Mouse (Mus musculus): ENCODE measurements around the gene Pilrb2. TPM values are rescaled to one million over a fixed set of nuclear protein-coding genes. Genes with fewer than 3 reads are reported as not detected.
"Not testable (repeated sequence)": the region's sequence is repeated elsewhere in the genome, so short reads cannot be mapped to it uniquely, and the experiment has no call there.

Pilrb2 gene
- under 1 TPM in 1 of 2 experiments, not detected in 1; 0.81 TPM for total RNA-seq (2021)

- DNase-seq (ENCODE audit: low spot score); intact Hi-C loops (cut with DNase I): not testable (repeated sequence)
Measured at GRCm38 (mm10) chr5:137871644-137872380, at the start of gene Pilrb2. Gene Pilrb2, minus strand, starts transcription at chr5:137871815.

DNA sequence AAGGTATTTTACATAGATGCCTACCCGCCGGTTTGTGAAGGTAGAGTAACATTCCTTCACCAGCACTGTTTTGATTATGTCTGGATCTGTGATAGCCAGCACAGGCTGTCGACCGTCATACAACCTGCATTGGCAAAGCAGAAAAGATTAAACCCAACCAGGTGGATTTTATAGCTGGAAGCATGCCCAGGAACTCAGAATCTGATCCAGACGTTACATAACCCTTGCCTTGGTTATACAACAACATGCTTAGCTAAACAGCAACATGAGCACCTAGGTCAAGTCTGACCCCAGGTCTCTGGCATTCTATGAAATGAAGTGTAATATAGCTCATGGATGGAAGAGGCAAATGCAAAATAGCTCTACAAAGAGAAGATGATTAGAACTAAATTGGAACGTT is 43.9 kb upstream of the Pilrb2 start:
- intact Hi-C loops (cut with DNase I), result no loop called here
- DNase-seq (ENCODE audit: low spot score), result no peak

DNA sequence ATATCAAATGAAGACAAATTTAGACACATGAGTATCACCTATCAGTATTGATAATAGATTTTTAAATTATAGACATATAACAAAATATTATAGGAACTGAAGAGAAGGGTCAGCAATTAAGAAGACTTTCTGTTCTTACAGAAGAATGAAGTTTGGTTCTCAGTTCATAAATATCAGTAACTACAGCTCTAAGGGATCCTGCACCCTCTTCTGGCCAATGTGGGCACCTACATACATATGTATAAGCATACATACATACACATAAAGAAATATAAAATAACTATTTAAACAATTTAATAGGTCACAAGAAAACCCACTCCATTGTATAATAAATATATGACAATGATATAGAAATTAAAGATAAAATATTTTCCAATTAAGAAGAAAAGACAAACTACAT is 42.9 kb upstream of the Pilrb2 start:
- no peak for DNase-seq (ENCODE audit: low spot score)
- intact Hi-C loops (cut with DNase I), result no loop called here

DNA sequence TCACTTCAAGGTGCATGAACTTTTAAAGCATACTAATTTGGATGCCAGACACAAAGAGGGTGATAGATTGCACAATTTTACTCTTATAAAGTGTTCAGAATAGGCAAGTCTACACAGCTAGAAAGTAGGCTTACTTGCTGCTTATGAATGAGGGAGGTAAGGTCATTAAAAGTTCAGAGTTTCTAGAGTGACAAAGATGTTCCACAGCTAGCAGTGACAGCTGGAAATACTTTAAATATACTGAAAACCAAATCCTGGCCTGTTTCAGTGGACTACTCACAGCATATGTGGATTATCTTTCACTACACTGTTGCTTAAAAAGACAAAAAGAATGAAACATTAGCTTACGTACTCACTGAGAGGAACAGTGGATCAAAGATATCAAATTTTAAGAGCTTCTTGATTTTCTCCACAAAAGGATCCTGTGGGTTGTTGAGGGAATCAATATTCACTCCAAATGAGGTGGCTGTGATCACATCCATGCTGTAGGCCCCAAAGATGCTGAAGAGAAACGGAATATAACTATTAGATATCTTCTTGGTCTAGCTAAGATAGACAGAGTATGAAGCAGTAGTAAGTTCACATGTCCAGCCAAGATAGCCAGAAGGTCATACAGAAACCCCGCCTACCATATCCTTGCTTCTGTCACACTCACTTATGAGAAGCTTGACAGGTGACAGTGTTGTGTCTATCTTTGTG is 38.1 kb upstream of the Pilrb2 start:
- DNase-seq (ENCODE audit: low spot score), result no peak
- intact Hi-C loops (cut with DNase I), result no loop called here

DNA sequence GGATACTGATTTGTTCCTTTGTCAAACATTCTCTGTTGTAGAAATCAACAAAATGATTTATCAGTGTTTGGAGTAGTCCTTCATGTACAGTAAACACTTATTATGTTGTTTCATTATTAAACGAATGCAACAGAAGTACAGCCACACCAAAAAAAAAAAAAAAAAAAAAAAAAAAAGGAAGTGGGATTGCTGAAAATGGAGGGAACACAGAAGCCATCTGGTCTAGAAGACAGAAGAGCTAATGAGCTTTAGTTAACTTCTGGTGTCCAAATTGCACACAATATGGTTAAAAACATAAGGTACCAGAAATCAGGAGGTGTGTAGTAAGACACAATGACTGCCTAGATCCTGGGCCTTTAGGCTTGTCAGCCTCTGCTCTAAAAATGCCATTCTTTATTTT is 26.2 kb upstream of the Pilrb2 start:
- intact Hi-C loops (cut with DNase I), result loop anchor here (2.0 kb wide), 1 partner anchor 53 kb away; no protein-coding TSS in a partner anchor
- DNase-seq (ENCODE audit: low spot score), result no peak

GRCm38 (mm10) chr5:137892954-137893353 is 21.3 kb upstream of the Pilrb2 start:
- no peak for DNase-seq (ENCODE audit: low spot score)
- intact Hi-C loops (cut with DNase I), result no loop called here

DNA sequence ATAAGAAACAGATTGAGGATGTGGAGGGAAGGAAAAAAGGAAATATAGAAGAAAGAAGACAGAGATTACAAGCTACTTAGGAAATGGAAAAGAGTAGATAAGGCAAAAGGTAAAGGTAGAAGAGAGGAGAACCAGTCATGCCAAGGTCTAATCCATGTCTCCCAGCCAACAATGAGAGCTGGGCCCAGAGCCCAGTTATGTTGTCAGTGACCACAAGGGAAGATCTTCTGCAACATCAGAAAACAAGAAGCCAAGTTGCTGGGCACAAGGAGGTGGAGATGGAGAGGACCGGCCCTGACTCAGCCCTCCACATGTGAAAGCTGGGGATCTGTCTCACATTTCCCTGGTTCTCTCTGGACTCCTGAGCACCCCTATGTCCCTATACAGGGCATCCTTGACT is 16.1 kb upstream of the Pilrb2 start:
- no peak for DNase-seq (ENCODE audit: low spot score)
- intact Hi-C loops (cut with DNase I), result loop anchor here (5.0 kb wide), 1 partner anchor 250 kb away; no protein-coding TSS in a partner anchor

DNA sequence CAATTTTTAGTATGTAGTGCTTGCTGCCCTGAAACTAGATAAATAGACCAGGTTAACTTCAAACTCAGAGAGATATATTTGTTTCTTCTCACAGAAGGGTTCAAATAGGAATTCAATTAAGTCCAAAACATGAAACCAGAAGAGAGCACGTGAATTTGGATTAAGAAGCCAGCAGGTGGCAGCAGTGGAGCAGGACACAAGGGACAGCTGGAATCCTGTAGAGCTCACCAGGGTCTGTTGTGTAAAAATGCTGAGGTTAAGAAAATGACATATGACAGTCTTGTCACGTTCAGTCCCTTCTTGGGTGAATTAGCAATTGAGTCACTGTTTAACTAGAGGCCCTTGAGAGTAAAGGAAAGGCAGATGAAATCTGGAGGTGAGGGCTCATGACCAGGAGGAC is 14.3 kb upstream of the Pilrb2 start:
- intact Hi-C loops (cut with DNase I), result loop anchor here (5.0 kb wide), 1 partner anchor 251 kb away; no protein-coding TSS in a partner anchor
- DNase-seq (ENCODE audit: low spot score), result no peak

DNA sequence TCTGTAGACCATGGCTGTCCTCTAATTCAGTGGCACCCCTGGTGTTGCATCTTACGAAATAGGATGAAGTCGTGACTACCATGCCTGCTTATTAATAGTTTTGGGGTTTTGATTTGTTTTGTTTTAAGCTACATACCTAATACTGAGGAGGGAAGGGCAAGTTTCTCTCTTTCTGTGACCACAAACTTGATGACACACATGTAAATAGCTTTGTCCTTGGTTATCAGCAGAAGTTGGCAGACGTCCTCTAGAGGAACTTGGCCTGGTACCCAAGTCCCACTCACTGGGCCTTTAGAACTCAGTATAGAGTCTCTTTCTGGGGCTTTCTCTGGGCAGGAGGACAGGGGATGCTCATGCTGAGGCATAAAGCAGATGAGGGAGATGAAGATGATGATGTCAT is 11.7 kb upstream of the Pilrb2 start:
- intact Hi-C loops (cut with DNase I), result no loop called here
- no peak for DNase-seq (ENCODE audit: low spot score)

DNA sequence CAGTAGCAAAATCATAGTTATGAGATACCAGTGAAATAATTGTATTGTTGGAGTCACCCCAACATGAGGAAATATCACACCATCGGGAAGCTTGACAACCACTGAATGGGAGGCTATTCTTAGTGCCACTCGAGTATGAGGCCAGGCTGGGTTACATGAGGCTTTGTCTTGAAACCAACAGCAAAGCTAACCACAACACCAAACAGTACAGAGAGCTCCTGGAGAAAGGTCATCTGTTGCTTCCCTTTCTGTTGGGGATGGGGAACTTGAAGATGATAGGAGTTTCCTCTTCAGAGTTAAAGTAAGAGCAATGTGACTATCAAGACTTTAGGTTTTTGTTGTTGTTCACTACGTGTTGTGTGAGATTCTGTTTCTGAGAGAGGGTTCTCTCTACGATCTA is 11.3 kb upstream of the Pilrb2 start:
- no peak for DNase-seq (ENCODE audit: low spot score)
- intact Hi-C loops (cut with DNase I), result no loop called here

DNA sequence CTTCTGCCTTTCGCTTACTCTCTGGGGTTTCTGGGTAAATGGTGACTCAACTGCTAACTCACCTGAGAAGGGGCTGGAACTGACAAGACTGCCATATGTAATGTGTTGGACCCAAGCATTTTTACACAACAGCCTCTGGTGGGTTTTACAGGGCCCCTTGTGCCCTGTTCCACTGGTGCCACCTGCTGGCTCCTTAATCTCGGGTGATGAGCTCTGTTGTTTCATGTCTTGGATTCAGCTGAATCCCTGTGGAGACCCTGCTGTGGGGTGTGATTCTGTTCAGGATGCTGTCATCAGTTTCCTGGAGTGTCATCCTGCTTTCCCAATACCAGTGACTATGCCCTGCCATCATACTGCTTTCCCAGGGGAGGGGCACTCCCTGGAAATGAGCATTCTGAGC is 6.2 kb upstream of the Pilrb2 start:
- no peak for DNase-seq (ENCODE audit: low spot score)
- intact Hi-C loops (cut with DNase I), result loop anchor here (2.0 kb wide), 1 partner anchor 85 kb away; no protein-coding TSS in a partner anchor

- intact Hi-C loops (cut with DNase I), result no loop called here
- DNase-seq (ENCODE audit: low spot score), result no peak
Measured at GRCm38 (mm10) chr5:137875054-137875453, 3.4 kb upstream of the Pilrb2 start.

- intact Hi-C loops (cut with DNase I), result not testable (repeated sequence)
Measured at GRCm38 (mm10) chr5:137872381-137872702, 727 bp upstream of the Pilrb2 start.

GRCm38 (mm10) chr5:137868600-137868999 is 3.0 kb downstream of the Pilrb2 start:
- intact Hi-C loops (cut with DNase I); DNase-seq (ENCODE audit: low spot score): not testable (repeated sequence)

More at GRCm38 (mm10) chr5:137872381-137872702, 727 bp upstream of the Pilrb2 start:
- DNase-seq (ENCODE audit: low spot score), result not testable (repeated sequence)

DNA sequence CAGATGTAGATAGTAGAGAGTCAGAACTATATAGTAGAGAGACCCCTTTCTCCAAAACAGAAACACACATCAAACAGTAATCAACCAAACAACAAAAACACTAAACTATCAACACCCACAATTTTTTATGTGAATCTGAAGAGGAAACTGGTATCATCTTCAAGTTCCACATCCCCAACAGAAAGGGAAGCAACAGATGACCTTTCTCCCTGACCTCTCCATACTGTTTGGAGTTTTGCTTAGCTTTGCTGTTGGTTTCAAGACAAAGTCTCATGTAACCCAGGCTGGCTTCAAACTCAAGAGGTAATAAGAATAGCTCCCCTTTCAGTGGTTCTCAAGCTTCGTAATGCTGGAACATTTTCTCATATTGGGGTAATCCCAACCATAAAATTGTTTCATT is 7.6 kb downstream of the Pilrb2 start:
- DNase-seq (ENCODE audit: low spot score); intact Hi-C loops (cut with DNase I): not testable (repeated sequence)

GRCm38 (mm10) chr5:137857960-137858710 is 13.5 kb downstream of the Pilrb2 start, which contains the start of gene Pilrb1:
Gene Pilrb1, minus strand, starts transcription at chr5:137858106.
- intact Hi-C loops (cut with DNase I); DNase-seq (ENCODE audit: low spot score): not testable (repeated sequence)

DNA sequence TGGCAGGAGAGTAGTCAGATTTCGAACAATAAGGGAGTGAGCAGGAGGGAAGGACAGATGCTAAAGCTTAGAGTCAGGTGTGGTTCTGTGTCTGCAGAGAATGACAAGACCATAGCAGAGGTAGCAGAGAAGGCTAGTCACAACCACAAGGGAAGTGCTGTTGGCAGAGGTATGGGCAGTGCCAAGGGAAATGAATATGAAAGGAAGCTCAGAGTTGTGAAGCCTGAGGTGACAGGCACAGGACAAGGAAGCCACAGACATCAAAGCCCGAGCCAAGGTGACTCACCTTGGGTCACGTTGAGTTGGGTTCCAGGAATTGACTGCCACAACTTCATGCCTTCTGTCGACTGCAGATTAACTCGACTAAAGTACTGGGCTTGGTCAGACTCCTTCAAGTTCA is 14.7 kb downstream of the Pilrb2 start:
- intact Hi-C loops (cut with DNase I), result not testable (repeated sequence)

DNA sequence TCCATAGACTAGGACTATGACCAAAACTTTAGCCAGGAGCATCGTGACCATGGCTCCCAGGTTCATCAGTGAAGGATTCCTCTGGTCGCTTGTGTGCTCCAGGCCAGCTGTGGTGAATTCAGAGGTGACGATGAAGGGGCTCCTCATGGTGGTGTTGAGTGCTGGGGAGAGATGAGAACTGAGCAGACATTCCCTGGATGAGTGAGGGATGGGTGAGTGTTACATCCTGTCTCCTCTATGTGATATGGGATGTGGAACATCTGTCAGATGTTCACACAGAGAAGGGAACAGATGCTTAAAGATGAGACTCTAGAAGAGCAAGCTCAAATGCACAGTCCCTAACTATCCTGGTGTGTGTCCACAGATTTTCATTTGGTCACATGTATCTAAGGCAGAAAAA is 16.7 kb downstream of the Pilrb2 start:
- intact Hi-C loops (cut with DNase I), result not testable (repeated sequence)

More for the DNA sequence above, 14.7 kb downstream of the Pilrb2 start:
- DNase-seq (ENCODE audit: low spot score), result not testable (repeated sequence)

GRCm38 (mm10) chr5:137850313-137850712 is 21.3 kb downstream of the Pilrb2 start:
- intact Hi-C loops (cut with DNase I); DNase-seq (ENCODE audit: low spot score): not testable (repeated sequence)

More for the DNA sequence above, 16.7 kb downstream of the Pilrb2 start:
- not testable (repeated sequence) for DNase-seq (ENCODE audit: low spot score)

DNA sequence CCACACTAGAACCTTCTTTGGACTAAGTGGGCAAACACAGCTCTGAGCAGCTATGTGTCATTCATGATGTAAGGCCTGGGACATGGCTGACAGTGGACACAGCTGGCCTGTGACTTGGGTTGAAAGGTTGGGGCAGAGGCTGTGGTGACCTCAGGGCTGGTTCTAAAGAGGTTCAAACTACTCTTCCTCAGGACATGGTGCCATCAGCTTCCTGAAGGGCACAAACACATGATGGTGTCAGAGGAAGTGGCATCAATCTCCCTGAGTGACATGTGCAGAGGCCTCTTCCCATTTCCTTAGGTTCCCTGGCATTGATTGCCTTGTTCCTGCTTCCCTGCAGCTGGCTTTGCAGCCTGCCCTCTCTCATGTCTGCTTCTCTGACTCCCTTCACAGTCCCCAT is 34.5 kb downstream of the Pilrb2 start:
- intact Hi-C loops (cut with DNase I); DNase-seq (ENCODE audit: low spot score): not testable (repeated sequence)

Measured in heart, postnatal 25 days (tissue).